Mouse (Mus musculus) cerebellum, adult 9-10 months (tissue): ENCODE measurements around the gene Copa.

ENCODE experiments used
- DNase-seq: peaks from one replicate; pipeline ENCODE4 v3.0.0; 2022

The Copa gene

GRCm38 (mm10) chr1:172094295-172094694, 12.0 kb downstream of the Copa start:
- no peak for DNase-seq

- no peak for DNase-seq
Measured at GRCm38 (mm10) chr1:172095202-172095601, 12.9 kb downstream of the Copa start.

GRCm38 (mm10) chr1:172099325-172100033, 17.1 kb downstream of the Copa start:
- peak; percentile 36 for DNase-seq

GRCm38 (mm10) chr1:172103619-172104018, 21.3 kb downstream of the Copa start:
- no peak for DNase-seq

GRCm38 (mm10) chr1:172105101-172105500, 22.8 kb downstream of the Copa start:
- DNase-seq = no peak

- no peak for DNase-seq
Measured at GRCm38 (mm10) chr1:172107777-172108477, 25.6 kb downstream of the Copa start.

GRCm38 (mm10) chr1:172116948-172117347, 34.6 kb downstream of the Copa start:
- no peak for DNase-seq

- no peak for DNase-seq
Measured at GRCm38 (mm10) chr1:172119100-172119499, 36.8 kb downstream of the Copa start.

GRCm38 (mm10) chr1:172119720-172120119, 37.4 kb downstream of the Copa start:
- peak; percentile 77 for DNase-seq

GRCm38 (mm10) chr1:172122671-172123070, 40.3 kb downstream of the Copa start:
- no peak for DNase-seq

GRCm38 (mm10) chr1:172124572-172124971, 42.2 kb downstream of the Copa start:
- no peak for DNase-seq

GRCm38 (mm10) chr1:172126376-172127347, 44.3 kb downstream of the Copa start, which contains the start of gene Pex19:
Gene Pex19 (plus strand): TSS chr1:172126755.
- DNase-seq = peak; percentile 73

GRCm38 (mm10) chr1:172127487-172127886, 45.2 kb downstream of the Copa start:
- DNase-seq = no peak

- no peak for DNase-seq
Measured at GRCm38 (mm10) chr1:172128563-172128962, 46.2 kb downstream of the Copa start.

GRCm38 (mm10) chr1:172129108-172129507, 46.8 kb downstream of the Copa start:
- DNase-seq = no peak

GRCm38 (mm10) chr1:172129780-172130179, 47.5 kb downstream of the Copa start:
- DNase-seq = no peak

GRCm38 (mm10) chr1:172132319-172132718, 50.0 kb downstream of the Copa start:
- no peak for DNase-seq

GRCm38 (mm10) chr1:172133535-172133934, 51.2 kb downstream of the Copa start:
- DNase-seq = no peak

- no peak for DNase-seq
Measured at GRCm38 (mm10) chr1:172134072-172134471, 51.7 kb downstream of the Copa start.

GRCm38 (mm10) chr1:172140160-172140559, 57.8 kb downstream of the Copa start:
- no peak for DNase-seq

- no peak for DNase-seq
Measured at GRCm38 (mm10) chr1:172140825-172141224, 58.5 kb downstream of the Copa start.

GRCm38 (mm10) chr1:172141529-172141928, 59.2 kb downstream of the Copa start:
- DNase-seq = no peak

- DNase-seq = peak; percentile 76
Measured at GRCm38 (mm10) chr1:172143570-172143969, 61.2 kb downstream of the Copa start.
